Mouse (Mus musculus) T-cell, adult 2 months (primary cell): ENCODE measurements around the gene Rgl2.
A peak's percentile ranks its signal among the peaks of the same experiment; 100 is the strongest.
"Not testable (repeated sequence)": the region's sequence is repeated elsewhere in the genome, so short reads cannot be mapped to it uniquely, and the experiment has no call there.

Experiments
- DNase-seq: peaks from one replicate; pipeline ENCODE4 v3.0.0; 2022; ENCODE audit warnings: low spot score

Gene Rgl2

GRCm38 (mm10) chr17:33948090-33948904, 19.0 kb downstream of the Rgl2 start:
- DNase-seq, result no peak

- no peak for DNase-seq
Observed at GRCm38 (mm10) chr17:33948905-33949537, 19.7 kb downstream of the Rgl2 start.

GRCm38 (mm10) chr17:33950131-33950625, 20.8 kb downstream of the Rgl2 start:
- no peak for DNase-seq

GRCm38 (mm10) chr17:33951021-33951946, 21.9 kb downstream of the Rgl2 start, which contains the start of gene B3galt4:
Gene B3galt4 (minus strand): TSS chr17:33951488.
- DNase-seq, result peak; percentile 87

GRCm38 (mm10) chr17:33952015-33952414, 22.7 kb downstream of the Rgl2 start:
- not testable (repeated sequence) for DNase-seq

- DNase-seq, result no peak
Observed at GRCm38 (mm10) chr17:33952879-33953278, 23.5 kb downstream of the Rgl2 start.

- no peak for DNase-seq
Observed at GRCm38 (mm10) chr17:33953310-33953709, 24.0 kb downstream of the Rgl2 start.

GRCm38 (mm10) chr17:33953961-33954565, 24.7 kb downstream of the Rgl2 start:
- DNase-seq, result no peak

GRCm38 (mm10) chr17:33954646-33955554, 25.6 kb downstream of the Rgl2 start:
- DNase-seq, result no peak

GRCm38 (mm10) chr17:33955555-33956214, 26.3 kb downstream of the Rgl2 start, which contains the start of the genes Vps52 and Rps18:
Gene Vps52 (plus strand): TSS chr17:33955812.
Gene Rps18 (minus strand): TSS chr17:33956001.
- peak; percentile 98 for DNase-seq

GRCm38 (mm10) chr17:33956336-33956735, 27.0 kb downstream of the Rgl2 start:
- no peak for DNase-seq

GRCm38 (mm10) chr17:33957493-33957892, 28.1 kb downstream of the Rgl2 start:
- DNase-seq, result no peak

GRCm38 (mm10) chr17:33958451-33958850, 29.1 kb downstream of the Rgl2 start:
- no peak for DNase-seq

- DNase-seq, result no peak
Observed at GRCm38 (mm10) chr17:33959135-33959534, 29.8 kb downstream of the Rgl2 start.

- DNase-seq, result no peak
Observed at GRCm38 (mm10) chr17:33959948-33960347, 30.6 kb downstream of the Rgl2 start.

- DNase-seq, result no peak
Observed at GRCm38 (mm10) chr17:33962876-33963275, 33.5 kb downstream of the Rgl2 start.

GRCm38 (mm10) chr17:33965082-33965845, 35.9 kb downstream of the Rgl2 start:
- no peak for DNase-seq

- no peak for DNase-seq
Observed at GRCm38 (mm10) chr17:33965846-33966550, 36.7 kb downstream of the Rgl2 start.
